Mouse (Mus musculus): Measurements from ENCODE around the gene Hoxd9. TPM values are rescaled to one million over a fixed set of nuclear protein-coding genes. Genes with fewer than 3 reads are reported as not detected.

Hoxd9 gene
- polyA plus RNA-seq, 1 experiment from 2014 or later: 1.6 TPM

GRCm38 (mm10) chr2:74707599-74707998 lies 10.1 kb downstream of the Hoxd9 start:
- no peak overlapping the region for H3K27ac ChIP-seq (ENCODE audit: low read depth, low read length)
- H3K9me3 ChIP-seq (ENCODE audit: control insufficient read depth): no peaks in the 10 kb centered on the region
- H3K9ac ChIP-seq (ENCODE audit: low read depth, low read length): no peak overlapping the region
- 37% methylated on average over 7 of the region's 7 CpGs for WGBS
- no peaks in the 10 kb centered on the region for H3K4me1 ChIP-seq (replicated peaks; ENCODE audit: control insufficient read depth, insufficient read depth, low read length)
- no peak overlapping the region for H3K4me3 ChIP-seq (ENCODE audit: low read depth, low read length)
- no peak for TF ChIP-seq CTCF (IDR thresholded peaks at IDR 0.05; ENCODE audit: low read depth)
- no peak for ATAC-seq
- 0 out of 2 replicates have a peak overlapping the region, but pooled peaks have one; percentile 6 for H3K4me2 ChIP-seq (replicated peaks; ENCODE audit: low read depth)
- no peaks in the 10 kb centered on the region for H3K36me3 ChIP-seq (ENCODE audit: control insufficient read depth, insufficient read depth)
- peaks cover 94% of the 10 kb centered on the region for H3K27me3 ChIP-seq (replicated peaks; ENCODE audit: control insufficient read depth, insufficient read depth, low read length)

- Histone ChIP-seq H3K27me3 (replicated peaks; ENCODE audit: control insufficient read depth, insufficient read depth, low read length) (peaks cover 94% of the 10 kb centered on the region), H3K36me3 (ENCODE audit: control insufficient read depth, insufficient read depth) (no peaks in the 10 kb centered on the region), H3K9me3 (ENCODE audit: control insufficient read depth) (no peaks in the 10 kb centered on the region), H3K4me1 (replicated peaks; ENCODE audit: control insufficient read depth, insufficient read depth, low read length) (no peaks in the 10 kb centered on the region), H3K9ac (ENCODE audit: low read depth, low read length) (no peak overlapping the region), H3K4me3 (ENCODE audit: low read depth, low read length) (no peak overlapping the region), H3K4me2 (replicated peaks; ENCODE audit: low read depth) (no peak overlapping the region), H3K27ac (ENCODE audit: low read depth, low read length) (no peak overlapping the region)
- WGBS: 31% methylated on average over 4 of the region's 4 CpGs
- ATAC-seq: no peak
- TF ChIP-seq CTCF (IDR thresholded peaks at IDR 0.05; ENCODE audit: low read depth): no peak
These were observed 11.1 kb downstream of the Hoxd9 start for GRCm38 (mm10) chr2:74708676-74709075.

GRCm38 (mm10) chr2:74709465-74710419 lies 12.2 kb downstream of the Hoxd9 start:
- 22% methylated on average over 5 of the region's 5 CpGs for WGBS
- Histone ChIP-seq H3K27me3 (replicated peaks; ENCODE audit: control insufficient read depth, insufficient read depth, low read length) (peaks cover 94% of the 10 kb centered on the region), H3K36me3 (ENCODE audit: control insufficient read depth, insufficient read depth) (no peaks in the 10 kb centered on the region), H3K4me2 (replicated peaks; ENCODE audit: low read depth) (no peak overlapping the region), H3K9me3 (ENCODE audit: control insufficient read depth) (no peaks in the 10 kb centered on the region), H3K4me3 (ENCODE audit: low read depth, low read length) (no peak overlapping the region), H3K4me1 (replicated peaks; ENCODE audit: control insufficient read depth, insufficient read depth, low read length) (no peaks in the 10 kb centered on the region), H3K9ac (ENCODE audit: low read depth, low read length) (no peak overlapping the region), H3K27ac (ENCODE audit: low read depth, low read length) (no peak overlapping the region)
- TF ChIP-seq CTCF (IDR thresholded peaks at IDR 0.05; ENCODE audit: low read depth): no peak
- ATAC-seq: no peak

GRCm38 (mm10) chr2:74710929-74711543 lies 13.5 kb downstream of the Hoxd9 start:
- H3K9ac ChIP-seq (ENCODE audit: low read depth, low read length): no peak overlapping the region
- no peak for ATAC-seq

GRCm38 (mm10) chr2:74711721-74712621 lies 14.4 kb downstream of the Hoxd9 start, which contains the start of the genes Hoxd3 and Hoxd4:
Hoxd3 (plus strand) TSS chr2:74711927.
Hoxd4 (plus strand) TSS chr2:74711929.
- no peak for TF ChIP-seq CTCF (IDR thresholded peaks at IDR 0.05; ENCODE audit: low read depth)
- peak within 1 kb of the TSS; percentile 65 for H3K4me3 ChIP-seq (ENCODE audit: low read depth, low read length)
- peak; percentile 39 for ATAC-seq

More at GRCm38 (mm10) chr2:74710929-74711543, 13.5 kb downstream of the Hoxd9 start:
- Histone ChIP-seq H3K4me2 (replicated peaks; ENCODE audit: low read depth) (peak overlapping the region; percentile 70), H3K9me3 (ENCODE audit: control insufficient read depth) (no peaks in the 10 kb centered on the region), H3K27ac (ENCODE audit: low read depth, low read length) (no peak overlapping the region), H3K36me3 (ENCODE audit: control insufficient read depth, insufficient read depth) (no peaks in the 10 kb centered on the region), H3K4me3 (ENCODE audit: low read depth, low read length) (peak overlapping the region; percentile 65), H3K4me1 (replicated peaks; ENCODE audit: control insufficient read depth, insufficient read depth, low read length) (no peaks in the 10 kb centered on the region), H3K27me3 (replicated peaks; ENCODE audit: control insufficient read depth, insufficient read depth, low read length) (peaks cover 94% of the 10 kb centered on the region)
- no peak for TF ChIP-seq CTCF (IDR thresholded peaks at IDR 0.05; ENCODE audit: low read depth)
- 4% methylated on average over 16 of the region's 16 CpGs for WGBS

More at GRCm38 (mm10) chr2:74711721-74712621, 14.4 kb downstream of the Hoxd9 start, which contains the start of the genes Hoxd3 and Hoxd4:
- under 1% methylated on average over 65 of the region's 65 CpGs for whole genome bisulfite sequencing
- Histone ChIP-seq H3K9ac (ENCODE audit: low read depth, low read length) (peak within 1 kb of the TSS; percentile 70), H3K4me2 (replicated peaks; ENCODE audit: low read depth) (peak within 1 kb of the TSS; percentile 70), H3K27ac (ENCODE audit: low read depth, low read length) (peak within 1 kb of the TSS; percentile 66), H3K4me1 (replicated peaks; ENCODE audit: control insufficient read depth, insufficient read depth, low read length) (no peaks in the 10 kb centered on the region), H3K27me3 (replicated peaks; ENCODE audit: control insufficient read depth, insufficient read depth, low read length) (peaks cover 88% of the 10 kb centered on the region), H3K36me3 (ENCODE audit: control insufficient read depth, insufficient read depth) (no peaks in the 10 kb centered on the region), H3K9me3 (ENCODE audit: control insufficient read depth) (no peaks in the 10 kb centered on the region)
